Mouse (Mus musculus) C2C12 (cell line): ENCODE measurements around the gene Fam83b.

Experiments
- CEBPB ChIP-seq: IDR thresholded peaks from one replicate; pipeline ENCODE4 v1.6.1; 2011; ENCODE audit warnings: low read depth, mild to moderate bottlenecking, control low read depth, moderate library complexity
- CTCF ChIP-seq: IDR thresholded peaks from one replicate; pipeline ENCODE4 v1.5.1; 2011; ENCODE audit not compliant: control insufficient read depth, insufficient read depth, insufficient read length
- FOSL1 ChIP-seq: IDR thresholded peaks from one replicate; pipeline ENCODE4 v1.8.0; 2011; ENCODE audit warnings: mild to moderate bottlenecking, low read length; ENCODE audit not compliant: poor library complexity, insufficient read depth, severe bottlenecking
- MYOD1 ChIP-seq: IDR thresholded peaks from one replicate; pipeline ENCODE4 v1.6.1; 2011; ENCODE audit warnings: low read depth; ENCODE audit not compliant: control insufficient read depth, insufficient read length

- TF ChIP-seq CTCF (no peak), MYOD1 (no peak), CEBPB (no peak), FOSL1 (no peak)
Measured at GRCm38 (mm10) chr9:76566515-76567280, at the start of gene Fam83b.
